Mouse (Mus musculus): Measurements from ENCODE around the gene 2310009B15Rik.

Gene 2310009B15Rik

GRCm38 (mm10) chr1:138842756-138843155 lies 13.9 kb downstream of the 2310009B15Rik start:
- no peak for DNase-seq (ENCODE audit: low read depth, low spot score)

GRCm38 (mm10) chr1:138842315-138842714 lies 14.3 kb downstream of the 2310009B15Rik start:
- DNase-seq (ENCODE audit: low read depth, low spot score), result no peak

- DNase-seq (ENCODE audit: low read depth, low spot score), result no peak
Measured at GRCm38 (mm10) chr1:138841306-138842095, 15.2 kb downstream of the 2310009B15Rik start.

GRCm38 (mm10) chr1:138840440-138841305 lies 16.0 kb downstream of the 2310009B15Rik start:
- no peak for DNase-seq (ENCODE audit: low read depth, low spot score)

- DNase-seq (ENCODE audit: low read depth, low spot score), result no peak
Measured at GRCm38 (mm10) chr1:138839809-138840430, 16.7 kb downstream of the 2310009B15Rik start.

GRCm38 (mm10) chr1:138839291-138839690 lies 17.4 kb downstream of the 2310009B15Rik start:
- DNase-seq (ENCODE audit: low read depth, low spot score), result no peak

GRCm38 (mm10) chr1:138837786-138838743 lies 18.6 kb downstream of the 2310009B15Rik start:
- DNase-seq (ENCODE audit: low read depth, low spot score), result no peak

GRCm38 (mm10) chr1:138835355-138835900 lies 21.2 kb downstream of the 2310009B15Rik start:
- no peak for DNase-seq (ENCODE audit: low read depth, low spot score)

GRCm38 (mm10) chr1:138831309-138831708 lies 25.3 kb downstream of the 2310009B15Rik start:
- no peak for DNase-seq (ENCODE audit: low read depth, low spot score)

GRCm38 (mm10) chr1:138826841-138827240 lies 29.8 kb downstream of the 2310009B15Rik start:
- DNase-seq (ENCODE audit: low read depth, low spot score), result no peak

GRCm38 (mm10) chr1:138822985-138823322 lies 33.7 kb downstream of the 2310009B15Rik start:
- DNase-seq (ENCODE audit: low read depth, low spot score), result no peak

GRCm38 (mm10) chr1:138822255-138822984 lies 34.2 kb downstream of the 2310009B15Rik start:
- no peak for DNase-seq (ENCODE audit: low read depth, low spot score)

All from retina, postnatal 7 days (tissue).